Mouse (Mus musculus) heart, embryonic 14.5 days (tissue): Measurements from ENCODE around the gene Hgf. TPM values are rescaled to one million over a fixed set of nuclear protein-coding genes. Genes with fewer than 3 reads are reported as not detected.

Experiments
- ATAC-seq: fragments of 200-750 bp; cut with Nextera tagmentation; 2 replicates; pipeline ENCODE4 v1.8.0; 2017; ENCODE audit warnings: low read depth, moderate TSS enrichment; ENCODE audit not compliant: insufficient number of reproducible peaks, insufficient read depth, low FRiP score
- H3K27ac ChIP-seq, 2 experiments: fragments of 200-500 bp in 1 of 2; fragments of 300-500 bp in 1 of 2; sonication (generic) in 1 of 2; replicated peaks in 1 of 2; 2 replicates each; pipeline ENCODE4 v1.5.1; 2012 to 2014; ENCODE audit warnings: low read depth in 2 of 2, low read length in 2 of 2, control low read depth in 1 of 2, mild to moderate bottlenecking in 1 of 2, mixed read lengths in 1 of 2; ENCODE audit not compliant: control insufficient read depth in 1 of 2, insufficient read depth in 1 of 2
- H3K27me3 ChIP-seq: fragments of 300-500 bp; sonication (generic); 2 replicates; pipeline ENCODE4 v1.6.1; 2014; ENCODE audit warnings: mild to moderate bottlenecking, low read length, control low read depth; ENCODE audit not compliant: control insufficient read depth, insufficient read depth
- H3K36me3 ChIP-seq: fragments of 300-500 bp; sonication (generic); 2 replicates; pipeline ENCODE4 v1.6.1; 2014; ENCODE audit warnings: mild to moderate bottlenecking, control low read depth, low read length, mixed read lengths; ENCODE audit not compliant: control insufficient read depth, insufficient read depth
- H3K4me1 ChIP-seq, 2 experiments: fragments of 200-500 bp in 1 of 2; fragments of 300-500 bp in 1 of 2; sonication (generic) in 1 of 2; 2 replicates each; pipeline ENCODE4 v1.6.1; 2012 to 2014; ENCODE audit warnings: low read length in 2 of 2, control low read depth in 1 of 2, mixed read lengths in 1 of 2; ENCODE audit not compliant: control insufficient read depth in 2 of 2, insufficient read depth in 2 of 2
- H3K4me2 ChIP-seq: fragments of 300-500 bp; sonication (generic); 2 replicates; pipeline ENCODE4 v1.6.1; 2014; ENCODE audit warnings: mild to moderate bottlenecking, low read length
- H3K4me3 ChIP-seq, 2 experiments: fragments of 200-500 bp in 1 of 2; fragments of 300-500 bp in 1 of 2; sonication (generic) in 1 of 2; 2 replicates each; pipeline ENCODE4 v1.5.1; 2012 to 2014; ENCODE audit warnings: low read length in 2 of 2, mild to moderate bottlenecking in 2 of 2, control low read depth in 1 of 2, low read depth in 1 of 2, moderate library complexity in 1 of 2; ENCODE audit not compliant: control insufficient read depth in 1 of 2, insufficient read depth in 1 of 2
- H3K9ac ChIP-seq: fragments of 300-500 bp; sonication (generic); 2 replicates; pipeline ENCODE4 v1.6.1; 2014; ENCODE audit warnings: mild to moderate bottlenecking, low read length
- H3K9me3 ChIP-seq: fragments of 300-500 bp; sonication (generic); 2 replicates; pipeline ENCODE4 v1.6.1; 2016; ENCODE audit warnings: low read length, control low read depth; ENCODE audit not compliant: control insufficient read depth
- WGBS: fragments of 180-500 bp; shearing (Covaris S2); extraction: QIAGEN DNeasy Blood & Tissue Kit; methylation state at CpG from one replicate; pipeline ENCODE4 v1.1.7; 2014; 5-methylcytosine and 5-hydroxymethylcytosine counted together
- polyA plus RNA-seq: library from polyadenylated mRNA; unstranded; fragments of >200 nt; fragmentation: Nextera tagmentation; extraction: Ambion mirVana; gene quantifications from 2 replicates; pipeline ENCODE4 v1.2.1, GENCODE M21; 2014

Gene Hgf
- polyA plus RNA-seq, 1 experiment from 2014 or later: 2.6 TPM

DNA sequence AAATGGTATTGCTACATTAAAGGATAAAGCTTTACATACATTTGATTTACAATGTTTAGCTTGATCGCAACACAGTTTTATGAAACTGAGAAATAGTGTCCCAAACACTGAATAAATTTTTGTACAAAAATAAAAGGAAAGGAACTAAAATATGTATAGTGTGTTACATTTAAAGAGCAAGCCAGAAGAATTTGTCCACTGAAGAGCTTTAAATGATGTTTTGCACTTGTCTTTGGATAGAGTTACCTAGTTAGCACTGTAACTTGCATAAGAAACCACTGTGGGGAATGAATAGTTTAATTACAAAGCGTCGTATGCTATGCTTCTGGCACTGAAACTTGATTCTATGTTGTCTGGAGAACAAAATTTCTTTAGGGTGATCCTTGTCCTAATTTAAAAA is 7.0 kb downstream of the Hgf start:
- WGBS: 87% methylated on average over 3 of the region's 3 CpGs
- no peak overlapping the region for H3K4me2 ChIP-seq
- no peaks in the 10 kb centered on the region for H3K27me3 ChIP-seq
- H3K9ac ChIP-seq: no peak overlapping the region
- ATAC-seq: no peak
- no peak overlapping the region for H3K4me3 ChIP-seq
- no peaks in the 10 kb centered on the region for H3K36me3 ChIP-seq
- no peaks in the 10 kb centered on the region for H3K4me1 ChIP-seq
- no peak overlapping the region for H3K27ac ChIP-seq
- H3K9me3 ChIP-seq: no peaks in the 10 kb centered on the region

DNA sequence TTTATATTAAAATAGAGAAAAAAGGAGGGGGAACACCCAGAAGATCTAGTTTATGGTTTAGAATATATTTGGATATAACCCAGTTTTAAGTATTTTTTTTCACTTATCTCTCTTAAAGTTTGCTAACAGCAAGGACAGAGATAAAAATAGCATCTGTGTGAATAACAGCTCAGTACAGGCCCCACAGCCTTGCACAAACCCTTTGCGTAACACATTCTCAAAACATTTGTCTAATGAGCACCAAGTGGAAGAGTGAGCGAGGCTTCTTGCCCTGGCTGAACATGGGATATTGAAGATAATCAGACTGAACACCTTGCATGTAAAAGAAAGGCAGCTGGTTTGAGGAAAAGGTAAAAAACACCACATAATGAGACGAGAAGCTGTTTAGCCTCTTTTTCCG is 15.7 kb downstream of the Hgf start:
- H3K4me3 ChIP-seq: no peak overlapping the region
- H3K36me3 ChIP-seq: no peaks in the 10 kb centered on the region
- no peak overlapping the region for H3K9ac ChIP-seq
- no peak for ATAC-seq
- no peaks in the 10 kb centered on the region for H3K9me3 ChIP-seq
- H3K4me2 ChIP-seq: no peak overlapping the region
- WGBS: 48% methylated on average over 4 of the region's 4 CpGs
- no peaks in the 10 kb centered on the region for H3K27me3 ChIP-seq
- no peak overlapping the region for H3K27ac ChIP-seq
- H3K4me1 ChIP-seq: no peaks in the 10 kb centered on the region

DNA sequence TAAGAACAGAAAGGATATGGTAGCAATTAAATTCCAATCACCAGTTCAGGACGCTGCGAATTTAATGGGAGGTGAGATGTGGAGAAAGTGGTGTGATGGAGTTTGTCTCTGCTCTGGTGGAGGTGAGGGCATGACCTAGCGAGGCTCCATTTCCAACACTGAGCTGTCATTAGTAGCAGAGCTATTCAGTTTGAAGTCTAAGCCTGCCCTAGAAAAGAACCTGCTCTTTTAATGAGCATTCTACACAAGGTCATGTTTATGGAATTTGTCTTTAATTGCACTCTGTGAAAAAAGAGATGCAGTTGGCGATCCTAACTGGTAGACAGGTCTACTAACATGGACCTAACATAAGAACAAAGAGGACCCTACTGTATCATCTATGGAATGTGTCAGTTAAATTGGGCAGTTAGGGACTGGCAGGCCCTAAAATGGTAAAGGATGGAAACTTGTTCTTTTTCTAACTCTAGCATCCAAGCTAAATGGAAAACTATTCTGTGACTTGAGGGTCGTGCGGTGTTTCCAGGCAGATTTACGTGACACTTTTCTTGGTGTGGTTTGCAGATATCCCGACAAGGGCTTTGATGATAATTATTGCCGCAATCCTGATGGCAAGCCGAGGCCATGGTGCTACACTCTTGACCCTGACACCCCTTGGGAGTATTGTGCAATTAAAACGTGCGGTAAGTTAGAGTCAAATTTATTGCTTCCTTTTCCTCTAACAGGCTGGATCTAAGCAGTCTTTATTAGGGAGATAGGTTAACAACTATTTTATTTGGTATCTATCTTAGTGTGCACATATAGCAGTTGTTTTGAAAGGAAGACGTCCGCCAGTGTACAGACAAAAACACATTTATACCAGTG is 24.8 kb downstream of the Hgf start:
- 78% methylated on average over 14 of the region's 14 CpGs for WGBS
- no peaks in the 10 kb centered on the region for H3K9me3 ChIP-seq
- no peak overlapping the region for H3K4me2 ChIP-seq
- no peak for ATAC-seq
- no peak overlapping the region for H3K27ac ChIP-seq
- no peak overlapping the region for H3K9ac ChIP-seq
- H3K27me3 ChIP-seq: no peaks in the 10 kb centered on the region
- no peak overlapping the region for H3K4me3 ChIP-seq
- no peaks in the 10 kb centered on the region for H3K36me3 ChIP-seq
- H3K4me1 ChIP-seq: no peaks in the 10 kb centered on the region

DNA sequence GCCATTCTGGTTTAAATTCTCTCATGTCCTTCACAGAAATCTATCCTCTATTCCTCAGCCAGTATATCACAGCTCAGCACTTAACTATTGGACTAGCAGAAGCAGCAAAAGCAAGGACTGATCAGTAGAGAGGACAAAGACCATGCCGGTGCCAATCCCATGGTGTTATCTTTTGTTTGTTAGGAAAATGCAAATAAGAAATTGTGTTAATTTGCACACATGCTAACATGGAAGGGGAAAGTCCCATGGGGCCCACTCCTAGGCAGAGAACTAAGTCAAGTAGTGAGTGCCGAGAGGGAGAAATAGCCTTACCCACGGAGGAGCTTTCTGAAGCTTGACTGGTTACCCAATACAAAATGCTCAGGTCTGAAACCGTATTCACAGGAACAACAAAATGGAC is 42.4 kb downstream of the Hgf start:
- WGBS: 84% methylated on average over 4 of the region's 4 CpGs
- Histone ChIP-seq H3K9ac (no peak overlapping the region), H3K4me1 (no peaks in the 10 kb centered on the region), H3K4me3 (no peak overlapping the region), H3K9me3 (no peaks in the 10 kb centered on the region), H3K27me3 (no peaks in the 10 kb centered on the region), H3K27ac (no peak overlapping the region), H3K36me3 (no peaks in the 10 kb centered on the region), H3K4me2 (no peak overlapping the region)
- no peak for ATAC-seq

DNA sequence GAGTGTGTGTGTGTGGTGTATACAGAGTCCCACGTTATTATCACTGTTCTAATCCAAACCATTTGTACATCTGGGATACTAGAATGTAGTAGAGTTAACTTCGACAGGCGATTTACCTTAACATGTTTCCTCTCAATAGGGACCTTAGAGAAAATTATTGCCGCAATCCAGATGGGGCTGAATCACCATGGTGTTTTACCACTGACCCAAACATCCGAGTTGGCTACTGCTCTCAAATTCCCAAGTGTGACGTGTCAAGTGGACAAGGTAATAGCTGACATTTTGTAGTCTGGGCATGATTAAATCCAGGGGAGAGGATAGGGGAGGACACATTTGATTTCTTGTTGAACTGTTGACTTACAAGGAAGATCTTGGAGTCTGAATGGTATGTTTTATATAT is 44.7 kb downstream of the Hgf start:
- Histone ChIP-seq H3K4me1 (no peaks in the 10 kb centered on the region), H3K4me2 (no peak overlapping the region), H3K27ac (no peak overlapping the region), H3K27me3 (no peaks in the 10 kb centered on the region), H3K4me3 (no peak overlapping the region), H3K9me3 (no peaks in the 10 kb centered on the region), H3K36me3 (no peaks in the 10 kb centered on the region), H3K9ac (no peak overlapping the region)
- no peak for ATAC-seq
- WGBS: 59% methylated on average over 6 of the region's 6 CpGs

DNA sequence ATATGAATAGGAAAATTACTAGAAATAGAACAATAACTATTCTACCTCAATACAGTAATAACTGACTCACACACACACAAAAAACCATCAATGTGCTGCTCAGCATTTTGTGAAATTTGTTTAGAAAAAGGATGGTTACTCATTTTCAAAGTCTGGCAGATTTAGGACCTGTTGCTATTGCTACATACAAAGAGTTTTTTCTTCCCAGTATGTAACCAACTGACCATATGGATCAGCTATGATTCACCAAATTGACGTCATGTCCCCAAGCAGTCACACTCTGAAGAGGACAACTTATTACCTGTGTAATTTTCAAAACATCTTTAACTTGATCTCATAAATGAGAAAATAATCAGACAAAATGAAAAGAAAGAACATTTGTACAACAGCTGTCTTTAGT is 48.2 kb downstream of the Hgf start:
- WGBS: 89% methylated on average over 1 of the region's 1 CpGs
- Histone ChIP-seq H3K27me3 (no peaks in the 10 kb centered on the region), H3K4me2 (no peak overlapping the region), H3K36me3 (no peaks in the 10 kb centered on the region), H3K9me3 (no peaks in the 10 kb centered on the region), H3K9ac (no peak overlapping the region), H3K27ac (no peak overlapping the region), H3K4me1 (no peaks in the 10 kb centered on the region), H3K4me3 (no peak overlapping the region)
- no peak for ATAC-seq

DNA sequence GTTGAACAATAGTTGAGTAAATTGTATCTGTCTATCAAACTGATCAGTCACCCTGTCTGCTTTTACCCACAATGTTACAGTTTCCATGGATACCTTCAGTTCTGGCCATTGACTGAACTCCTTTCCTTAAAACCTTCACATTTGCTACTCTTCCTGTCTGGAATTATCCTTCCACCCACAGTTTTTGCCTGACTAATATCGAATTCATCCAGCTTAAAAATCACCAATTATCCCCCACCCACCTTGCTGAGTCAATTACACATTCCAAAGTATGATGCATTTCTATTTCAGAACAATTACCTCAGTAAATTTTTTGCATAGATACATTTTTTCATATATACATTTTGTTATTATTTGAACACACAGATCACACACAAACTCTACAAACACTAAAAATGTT is 79.7 kb downstream of the Hgf start:
- no peak for ATAC-seq
- H3K4me2 ChIP-seq: no peak overlapping the region
- H3K27me3 ChIP-seq: no peaks in the 10 kb centered on the region
- H3K36me3 ChIP-seq: no peaks in the 10 kb centered on the region
- H3K4me1 ChIP-seq: no peaks in the 10 kb centered on the region
- whole genome bisulfite sequencing: 60% methylated on average over 1 of the region's 1 CpGs
- H3K27ac ChIP-seq: no peak overlapping the region
- H3K4me3 ChIP-seq: no peak overlapping the region
- no peak overlapping the region for H3K9ac ChIP-seq
- no peaks in the 10 kb centered on the region for H3K9me3 ChIP-seq

DNA sequence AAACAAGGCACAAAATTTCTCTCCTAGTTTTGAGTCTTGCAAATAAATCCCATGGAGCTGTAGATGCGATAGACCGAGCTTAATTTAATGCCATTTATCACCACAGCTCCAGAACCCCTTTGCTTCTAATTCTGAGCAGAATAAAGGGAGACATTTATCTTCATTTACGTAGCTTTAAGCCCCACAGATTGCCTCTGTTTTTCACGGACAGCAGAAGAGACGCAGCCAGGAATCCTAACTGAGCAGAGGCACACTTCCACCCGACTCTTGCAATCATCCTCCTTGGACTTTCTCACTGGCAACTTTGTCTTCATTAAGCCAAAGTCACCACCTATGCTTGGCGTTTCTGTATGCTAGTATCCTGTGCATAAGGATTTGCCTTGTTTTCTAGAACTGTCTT is 93.1 kb downstream of the Hgf start:
- Histone ChIP-seq H3K27me3 (no peaks in the 10 kb centered on the region), H3K27ac (no peak overlapping the region), H3K4me3 (no peak overlapping the region), H3K36me3 (no peaks in the 10 kb centered on the region), H3K9ac (no peak overlapping the region), H3K4me1 (no peaks in the 10 kb centered on the region), H3K4me2 (no peak overlapping the region), H3K9me3 (no peaks in the 10 kb centered on the region)
- WGBS: 73% methylated on average over 7 of the region's 7 CpGs
- no peak for ATAC-seq
